Mouse (Mus musculus) right cerebral cortex, postnatal 14 days (tissue): ENCODE data around the gene Ndufb3.
"Not testable (repeated sequence)": the region's sequence is repeated elsewhere in the genome, so short reads cannot be mapped to it uniquely, and the experiment has no call there.

Experiments used
- DNase-seq: peaks from one replicate; pipeline ENCODE4 v3.0.0; 2022

Ndufb3 gene

GRCm38 (mm10) chr1:58617978-58618668 is 31.9 kb downstream of the Ndufb3 start:
- DNase-seq, result no peak

GRCm38 (mm10) chr1:58618766-58619165 is 32.6 kb downstream of the Ndufb3 start:
- DNase-seq, result no peak

GRCm38 (mm10) chr1:58621251-58621650 is 35.1 kb downstream of the Ndufb3 start:
- no peak for DNase-seq

- DNase-seq, result no peak
Observed at GRCm38 (mm10) chr1:58621996-58622748, 36.0 kb downstream of the Ndufb3 start.

GRCm38 (mm10) chr1:58628847-58629246 is 42.7 kb downstream of the Ndufb3 start:
- not testable (repeated sequence) for DNase-seq
